8 mouse cellular contexts compared by ENCODE assay signal in the genomic region with DNA sequence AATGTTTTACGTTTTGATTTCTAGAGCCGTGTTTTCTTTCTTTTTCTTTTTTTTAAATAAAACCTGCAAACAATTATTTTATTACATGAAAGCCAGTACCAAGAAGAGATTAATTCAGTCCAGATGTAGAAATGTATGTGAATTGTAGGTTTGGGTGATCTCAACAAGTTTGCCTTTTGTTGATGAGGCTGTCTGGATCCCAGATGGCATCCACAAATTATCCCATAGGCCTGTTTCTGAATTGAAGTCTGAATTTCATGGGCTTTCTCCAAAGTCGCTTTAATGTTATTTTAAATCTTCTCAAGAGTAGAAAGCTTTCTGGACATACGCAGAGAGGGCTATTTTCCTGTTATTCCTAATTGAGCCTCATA. TPM values are rescaled to one million over a fixed set of nuclear protein-coding genes. Genes with fewer than 3 reads are reported as not detected.
DNase-seq lines count a peak whose midpoint lies in the region; ATAC-seq and TF ChIP-seq lines count a peak whose summit lies in the region.
"Had no signal": no experiment of that assay in that cellular context is flagged by ENCODE, and none has a peak within 500 bp of the region (broad histone marks: within the 10 kb centered on the region; RNA-seq: fewer than 3 reads in every experiment).

No protein-coding gene starts in this region.

- H3K4me2 ChIP-seq in heart, embryonic 16.5 days (ENCODE audit: low read depth, low read length) = peak overlapping the region; percentile 80
- H3K4me2 ChIP-seq in midbrain, postnatal 0 days (ENCODE audit: low read depth, low read length, poor library complexity, severe bottlenecking) = no peak overlapping the region
- H3K4me2 ChIP-seq in midbrain, embryonic 15.5 days = no peak overlapping the region
- H3K4me2 ChIP-seq in limb, embryonic 11.5 days (ENCODE audit: low read depth, severe bottlenecking) = peak overlapping the region; percentile 60; the same call in 1 of the 2 replicates
- no peak overlapping the region for H3K4me2 ChIP-seq in liver, embryonic 11.5 days

- peak overlapping the region; percentile 49; the same call in 1 of the 2 replicates for H3K9ac ChIP-seq in heart, embryonic 16.5 days (ENCODE audit: low read length)
- H3K9ac ChIP-seq in midbrain, postnatal 0 days (replicated peaks; ENCODE audit: low read length, poor library complexity, severe bottlenecking) = no peak overlapping the region
- H3K9ac ChIP-seq in midbrain, embryonic 15.5 days = no peak overlapping the region
- H3K9ac ChIP-seq in limb, embryonic 11.5 days (ENCODE audit: low read length) = no peak overlapping the region
- no peak overlapping the region for H3K9ac ChIP-seq in liver, embryonic 11.5 days (ENCODE audit: low read depth, low read length)

- no peak overlapping the region for H3K4me3 ChIP-seq in heart, embryonic 16.5 days (ENCODE audit: low read length)
- peak overlapping the region; percentile 73; the same call in 1 of the 2 replicates for H3K4me3 ChIP-seq in midbrain, postnatal 0 days (ENCODE audit: low read depth, low read length)
- H3K4me3 ChIP-seq in midbrain, embryonic 15.5 days = no peak overlapping the region
- H3K4me3 ChIP-seq in limb, embryonic 11.5 days (ENCODE audit: low read depth, low read length) = peak overlapping the region; percentile 84; the same call in 1 of the 2 replicates
- no peak overlapping the region for H3K4me3 ChIP-seq in liver, embryonic 11.5 days (ENCODE audit: low read depth, low read length)

- no peaks in the 10 kb centered on the region for H3K36me3 ChIP-seq in heart, embryonic 16.5 days (ENCODE audit: control insufficient read depth, insufficient read depth)
- no peaks in the 10 kb centered on the region for H3K36me3 ChIP-seq in midbrain, postnatal 0 days (ENCODE audit: insufficient read depth, low read length)
- no peaks in the 10 kb centered on the region for H3K36me3 ChIP-seq in midbrain, embryonic 15.5 days (replicated peaks)
- H3K36me3 ChIP-seq in limb, embryonic 11.5 days (ENCODE audit: control insufficient read depth, insufficient read depth, low read length) = no peaks in the 10 kb centered on the region
- H3K36me3 ChIP-seq in liver, embryonic 11.5 days (ENCODE audit: control insufficient read depth, insufficient read depth, low read length) = no peaks in the 10 kb centered on the region
- H3K36me3 ChIP-seq: liver, embryonic 12.5 days had no signal

- no peak for DNase-seq in heart, adult 8-10 months (ENCODE audit: low spot score)
- no peak for DNase-seq in midbrain, postnatal 0 days (ENCODE audit: low spot score)
- no peak for DNase-seq in limb, embryonic 11.5 days (ENCODE audit: low spot score)
- no peak for DNase-seq in urinary bladder, adult 2 months (ENCODE audit: low spot score)
- DNase-seq in liver, embryonic 11.5 days (ENCODE audit: low spot score) = no peak

- no peak overlapping the region for H3K27ac ChIP-seq in heart, embryonic 16.5 days (ENCODE audit: low read length)
- no peak overlapping the region for H3K27ac ChIP-seq in midbrain, postnatal 0 days (ENCODE audit: low read depth, low read length)
- H3K27ac ChIP-seq in midbrain, embryonic 15.5 days = no peak overlapping the region
- H3K27ac ChIP-seq in limb, embryonic 11.5 days (replicated peaks; ENCODE audit: low read depth, low read length) = peak overlapping the region; percentile 98
- H3K27ac ChIP-seq in liver, embryonic 11.5 days (ENCODE audit: low read depth, low read length) = no peak overlapping the region
- H3K27ac ChIP-seq: liver, embryonic 12.5 days had no signal

- no peaks in the 10 kb centered on the region for H3K9me3 ChIP-seq in heart, embryonic 16.5 days (replicated peaks; ENCODE audit: control insufficient read depth, low read length)
- H3K9me3 ChIP-seq in midbrain, postnatal 0 days (ENCODE audit: low read length) = no peaks in the 10 kb centered on the region
- no peaks in the 10 kb centered on the region for H3K9me3 ChIP-seq in midbrain, embryonic 15.5 days
- no peaks in the 10 kb centered on the region for H3K9me3 ChIP-seq in limb, embryonic 11.5 days (ENCODE audit: control insufficient read depth, low read length)
- H3K9me3 ChIP-seq in liver, embryonic 11.5 days (ENCODE audit: control insufficient read depth, low read length) = no peaks in the 10 kb centered on the region
- H3K9me3 ChIP-seq: liver, embryonic 12.5 days had no signal

- H3K27me3 ChIP-seq in heart, embryonic 16.5 days (ENCODE audit: control insufficient read depth, insufficient read depth, low read length) = no peaks in the 10 kb centered on the region
- H3K27me3 ChIP-seq in midbrain, postnatal 0 days (ENCODE audit: insufficient read depth, low read length) = no peaks in the 10 kb centered on the region
- H3K27me3 ChIP-seq in midbrain, embryonic 15.5 days (replicated peaks) = no peaks in the 10 kb centered on the region
- no peaks in the 10 kb centered on the region for H3K27me3 ChIP-seq in limb, embryonic 11.5 days (ENCODE audit: control insufficient read depth, insufficient read depth, low read length)
- H3K27me3 ChIP-seq in liver, embryonic 11.5 days (replicated peaks; ENCODE audit: control insufficient read depth, insufficient read depth, low read length) = no peaks in the 10 kb centered on the region

- WGBS in heart, embryonic 16.5 days = 72% methylated on average over 4 of the region's 4 CpGs
- 79% methylated on average over 4 of the region's 4 CpGs for WGBS in midbrain, postnatal 0 days
- 76% methylated on average over 4 of the region's 4 CpGs for WGBS in midbrain, embryonic 15.5 days
- WGBS in limb, embryonic 11.5 days = 13% methylated on average over 4 of the region's 4 CpGs
- 86% methylated on average over 4 of the region's 4 CpGs for WGBS in liver, embryonic 11.5 days

- H3K4me1 ChIP-seq in heart, embryonic 16.5 days (ENCODE audit: control insufficient read depth, insufficient read depth, low read length) = peaks cover 55% of the 10 kb centered on the region
- no peaks in the 10 kb centered on the region; the same call in 1 of the 2 replicates for H3K4me1 ChIP-seq in midbrain, postnatal 0 days (ENCODE audit: insufficient read depth, low read length)
- peaks cover 31% of the 10 kb centered on the region for H3K4me1 ChIP-seq in midbrain, embryonic 15.5 days
- H3K4me1 ChIP-seq in limb, embryonic 11.5 days (ENCODE audit: control insufficient read depth, insufficient read depth, low read length) = peaks cover 29% of the 10 kb centered on the region
- H3K4me1 ChIP-seq in liver, embryonic 11.5 days (replicated peaks; ENCODE audit: control insufficient read depth, insufficient read depth, low read length) = peaks cover 19% of the 10 kb centered on the region

- no peak for ATAC-seq in heart, embryonic 16.5 days (replicated peaks; ENCODE audit: extremely low read depth, insufficient read depth, low FRiP score)
- ATAC-seq in midbrain, postnatal 0 days (ENCODE audit: low FRiP score) = no peak
- ATAC-seq in midbrain, embryonic 15.5 days (replicated peaks) = no peak
- no peak for ATAC-seq in limb, embryonic 11.5 days (ENCODE audit: insufficient number of reproducible peaks, low FRiP score, low TSS enrichment, low read depth)
- ATAC-seq in liver, embryonic 11.5 days (replicated peaks; ENCODE audit: low FRiP score) = no peak
- ATAC-seq: liver, embryonic 12.5 days had no signal

- no peak for TF ChIP-seq CTCF in midbrain, postnatal 0 days (IDR thresholded peaks at IDR 0.05)

RNA-seq across cellular contexts. Expression of gene Frmd6, which starts 2.6 kb away (rescaled TPM):
- 25.7 and 27.7 TPM in 2 replicates for polyA plus RNA-seq in heart, embryonic 16.5 days (2015; fragmentation: Nextera tagmentation; extraction: Ambion mirVana)
- 10 to 100 TPM; 28.6 to 35.3 (median 32.5) TPM for total RNA-seq in heart, adult 8-10 months (2022)
- total RNA-seq in midbrain, postnatal 0 days (2014; rRNA removed) = 7.2 and 8.9 TPM in 2 replicates
- polyA plus RNA-seq in midbrain, postnatal 0 days (2015; fragmentation: Nextera tagmentation; extraction: Ambion mirVana) = 5.9 and 6.8 TPM in 2 replicates
- 9.2 and 9.7 TPM in 2 replicates for polyA plus RNA-seq in midbrain, embryonic 15.5 days (2015; fragmentation: Nextera tagmentation; extraction: Ambion mirVana)
- 58.5 and 62.1 TPM in 2 replicates for polyA plus RNA-seq in limb, embryonic 11.5 days (2014; fragmentation: Nextera tagmentation; extraction: Ambion mirVana)
- polyA plus RNA-seq in urinary bladder, adult 2 months (2012; rRNA removed) = 48.4 and 49.7 TPM in 2 replicates
- 9.7 and 9.9 TPM in 2 replicates for polyA plus RNA-seq in liver, embryonic 11.5 days (2014; fragmentation: Nextera tagmentation; extraction: Ambion mirVana)

Comparison
In these comparisons a context has a peak if more than half of its experiments do, and no peak if none do; other contexts are left out.
1. H3K4me3 ChIP-seq: peak in midbrain, postnatal 0 days (single experiment) and limb, embryonic 11.5 days (single experiment); none in heart, embryonic 16.5 days (single experiment), midbrain, embryonic 15.5 days (single experiment) and liver, embryonic 11.5 days (single experiment).
2. H3K4me2 ChIP-seq: peak in heart, embryonic 16.5 days (single experiment) and limb, embryonic 11.5 days (single experiment); none in midbrain, postnatal 0 days (single experiment), midbrain, embryonic 15.5 days (single experiment) and liver, embryonic 11.5 days (single experiment).